Mouse (Mus musculus) brain, embryonic 14.5 days (tissue): Measurements from ENCODE around the gene Zbtb22. TPM values are rescaled to one million over a fixed set of nuclear protein-coding genes. Genes with fewer than 3 reads are reported as not detected.
"Not testable (repeated sequence)": the region's sequence is repeated elsewhere in the genome, so short reads cannot be mapped to it uniquely, and the experiment has no call there.

Experiments used
- DNase-seq: peaks from one replicate; pipeline ENCODE4 v3.0.0-alpha.2; 2011; ENCODE audit warnings: low read depth
- CTCF ChIP-seq: fragments of 200-500 bp; IDR thresholded peaks from 2 replicates; pipeline ENCODE4 v1.5.1; 2012; ENCODE audit warnings: inconsistent platforms, mild to moderate bottlenecking, moderate library complexity, borderline replicate concordance; ENCODE audit not compliant: insufficient read depth, insufficient read length; ENCODE audit errors: extremely low read depth
- POLR2A ChIP-seq: fragments of 200-500 bp; IDR thresholded peaks from 2 replicates; pipeline ENCODE4 v1.6.1; 2012; ENCODE audit warnings: mild to moderate bottlenecking, inconsistent platforms, borderline replicate concordance; ENCODE audit not compliant: poor library complexity, insufficient read depth, insufficient read length, severe bottlenecking; ENCODE audit errors: extremely low read depth
- polyA plus RNA-seq: library from polyadenylated mRNA; depleted of rRNA; stranded (reverse); fragments of >200 nt; gene quantifications from 2 replicates; pipeline ENCODE4 v1.2.3, GENCODE M21; 2012

The Zbtb22 gene
- polyA plus RNA-seq, 1 experiment, result 35.8 TPM

DNA sequence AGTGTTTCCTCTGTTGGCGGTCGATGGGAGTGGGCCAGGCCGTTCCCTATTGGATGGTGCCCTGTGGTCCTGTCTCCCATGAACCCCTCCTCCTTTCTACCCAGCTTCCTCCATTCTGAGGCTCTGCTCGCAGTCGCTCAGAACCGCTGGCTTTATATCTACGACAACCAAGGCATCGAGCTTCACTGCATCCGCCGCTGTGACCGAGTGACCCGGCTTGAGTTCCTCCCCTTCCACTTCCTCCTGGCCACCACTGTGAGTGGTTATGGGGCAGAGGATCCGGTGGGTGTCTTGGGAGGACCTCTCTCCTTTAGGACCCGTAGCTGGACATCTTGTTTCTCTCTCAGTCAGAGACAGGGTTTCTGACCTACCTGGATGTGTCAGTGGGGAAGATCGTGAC lies 27.8 kb downstream of the Zbtb22 start:
- DNase-seq, result no peak
- TF ChIP-seq POLR2A (no peak), CTCF (no peak)

DNA sequence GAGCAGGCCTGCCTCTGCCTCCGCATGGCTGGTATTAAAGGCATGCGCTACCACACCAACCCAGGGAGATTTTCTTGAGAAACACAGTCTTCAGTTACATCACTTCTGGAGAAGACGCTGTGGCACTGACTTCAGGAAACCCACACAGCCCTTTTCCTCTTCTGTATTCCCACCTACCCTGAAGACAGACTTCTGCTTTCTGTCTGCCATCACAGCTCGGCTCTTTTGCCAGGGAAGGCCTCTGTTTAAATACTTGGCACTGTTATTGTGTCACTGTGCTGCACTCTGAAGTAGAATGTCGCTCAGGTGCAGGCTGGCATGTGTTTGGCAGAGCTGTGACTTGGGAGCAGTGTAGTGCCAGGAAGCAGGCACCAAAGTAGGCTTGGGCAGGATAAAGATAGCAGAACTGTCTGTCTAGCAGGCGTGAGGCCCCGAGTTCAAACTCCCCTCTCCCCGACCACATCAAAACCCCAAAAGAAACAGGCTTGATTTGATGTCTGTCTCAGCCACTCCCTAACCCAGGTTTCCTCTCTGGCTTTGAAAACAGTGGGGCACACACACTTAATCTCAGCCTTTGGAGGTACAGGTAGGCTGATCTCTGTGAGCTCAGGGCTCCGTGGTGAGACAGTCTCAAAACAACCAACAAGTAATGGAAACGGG lies 31.9 kb downstream of the Zbtb22 start:
- no peak for TF ChIP-seq POLR2A
- no peak for TF ChIP-seq CTCF
- no peak for DNase-seq

DNA sequence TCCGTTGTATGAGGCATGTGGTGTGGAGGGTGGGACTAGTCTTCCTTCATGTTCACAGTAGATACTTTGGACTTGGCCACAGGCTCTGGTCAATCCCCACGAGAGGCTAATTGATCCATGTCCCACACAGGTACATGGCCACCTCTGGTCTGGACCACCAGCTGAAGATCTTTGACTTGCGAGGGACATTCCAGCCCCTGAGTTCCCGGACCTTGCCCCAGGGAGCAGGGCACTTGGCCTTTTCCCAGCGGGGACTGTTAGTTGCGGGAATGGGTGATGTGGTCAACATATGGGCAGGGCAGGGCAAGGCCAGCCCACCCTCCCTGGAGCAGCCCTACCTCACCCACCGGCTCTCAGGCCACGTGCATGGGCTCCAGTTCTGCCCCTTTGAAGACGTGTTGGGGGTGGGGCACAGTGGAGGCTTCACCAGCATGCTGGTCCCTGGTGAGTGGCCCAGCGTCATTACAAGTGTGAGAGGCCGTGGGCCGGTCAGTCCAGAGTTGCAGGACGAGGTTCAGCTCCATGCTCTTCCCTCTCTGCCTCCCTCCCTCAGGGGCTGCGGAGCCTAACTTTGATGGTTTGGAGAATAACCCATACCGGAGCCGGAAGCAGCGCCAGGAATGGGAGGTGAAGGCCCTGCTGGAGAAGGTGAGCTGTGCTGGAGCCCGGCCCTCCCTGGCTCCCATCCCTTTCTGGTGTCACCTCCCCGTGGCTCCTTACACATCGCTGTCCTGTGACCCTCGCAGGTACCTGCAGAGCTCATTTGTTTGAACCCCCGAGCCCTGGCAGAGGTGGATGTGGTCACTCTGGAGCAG lies 32.6 kb downstream of the Zbtb22 start:
- no peak for TF ChIP-seq POLR2A
- TF ChIP-seq CTCF, result no peak
- DNase-seq, result no peak

DNA sequence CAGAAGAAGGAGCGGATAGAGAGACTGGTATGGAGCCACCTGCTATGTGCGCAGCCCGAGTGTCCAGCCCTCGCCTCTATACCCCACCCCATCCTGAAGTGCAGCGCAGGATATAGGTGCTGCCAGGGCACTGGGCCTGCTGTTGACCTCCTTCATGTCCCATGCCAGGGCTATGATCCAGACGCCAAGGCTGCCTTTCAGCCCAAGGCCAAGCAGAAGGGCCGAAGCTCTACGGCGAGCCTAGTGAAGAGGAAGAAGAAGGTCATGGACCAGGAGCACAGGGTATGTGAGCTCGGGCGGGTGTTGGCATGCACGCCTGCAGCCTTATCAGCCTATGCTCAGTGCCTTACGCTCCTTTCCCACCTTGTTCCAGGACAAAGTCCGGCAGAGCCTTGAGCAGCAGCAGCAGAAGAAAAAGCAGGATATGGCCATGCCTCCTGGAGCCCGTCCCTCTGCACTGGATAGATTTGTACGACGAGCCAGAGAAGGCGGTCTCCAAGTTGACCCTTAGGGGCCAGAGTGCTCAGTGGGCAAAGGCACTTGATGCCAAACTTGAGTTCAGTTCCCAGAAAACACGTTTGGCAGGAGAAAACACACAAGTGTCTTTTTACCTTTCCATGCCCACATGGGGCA lies 33.3 kb downstream of the Zbtb22 start:
- DNase-seq, result no peak
- TF ChIP-seq CTCF, result no peak
- no peak for TF ChIP-seq POLR2A

DNA sequence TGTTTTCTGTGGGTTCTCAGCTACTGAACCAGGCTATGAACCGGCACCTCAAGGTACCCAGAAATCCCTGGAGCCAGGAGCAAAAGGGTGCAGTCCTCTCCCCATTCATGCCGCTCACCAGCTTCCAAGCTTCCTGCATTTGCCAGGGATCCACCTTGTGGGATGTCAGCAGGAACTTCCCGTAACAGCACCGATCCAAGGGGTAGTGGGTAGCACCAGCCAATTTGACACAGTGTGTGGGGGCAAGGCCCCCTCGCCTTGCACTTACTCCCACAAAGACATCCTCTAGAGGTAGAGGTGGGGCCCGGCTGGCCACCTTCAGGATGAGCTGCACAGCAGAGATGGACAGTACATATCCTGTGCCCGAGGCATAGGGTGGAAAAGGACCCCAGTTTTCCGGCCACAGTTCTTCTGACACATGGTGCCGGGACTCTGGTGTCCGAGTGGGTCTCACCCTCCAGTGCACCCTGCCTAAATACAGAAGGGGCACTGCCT lies 34.5 kb downstream of the Zbtb22 start:
- no peak for DNase-seq
- TF ChIP-seq POLR2A, result no peak
- TF ChIP-seq CTCF, result no peak

DNA sequence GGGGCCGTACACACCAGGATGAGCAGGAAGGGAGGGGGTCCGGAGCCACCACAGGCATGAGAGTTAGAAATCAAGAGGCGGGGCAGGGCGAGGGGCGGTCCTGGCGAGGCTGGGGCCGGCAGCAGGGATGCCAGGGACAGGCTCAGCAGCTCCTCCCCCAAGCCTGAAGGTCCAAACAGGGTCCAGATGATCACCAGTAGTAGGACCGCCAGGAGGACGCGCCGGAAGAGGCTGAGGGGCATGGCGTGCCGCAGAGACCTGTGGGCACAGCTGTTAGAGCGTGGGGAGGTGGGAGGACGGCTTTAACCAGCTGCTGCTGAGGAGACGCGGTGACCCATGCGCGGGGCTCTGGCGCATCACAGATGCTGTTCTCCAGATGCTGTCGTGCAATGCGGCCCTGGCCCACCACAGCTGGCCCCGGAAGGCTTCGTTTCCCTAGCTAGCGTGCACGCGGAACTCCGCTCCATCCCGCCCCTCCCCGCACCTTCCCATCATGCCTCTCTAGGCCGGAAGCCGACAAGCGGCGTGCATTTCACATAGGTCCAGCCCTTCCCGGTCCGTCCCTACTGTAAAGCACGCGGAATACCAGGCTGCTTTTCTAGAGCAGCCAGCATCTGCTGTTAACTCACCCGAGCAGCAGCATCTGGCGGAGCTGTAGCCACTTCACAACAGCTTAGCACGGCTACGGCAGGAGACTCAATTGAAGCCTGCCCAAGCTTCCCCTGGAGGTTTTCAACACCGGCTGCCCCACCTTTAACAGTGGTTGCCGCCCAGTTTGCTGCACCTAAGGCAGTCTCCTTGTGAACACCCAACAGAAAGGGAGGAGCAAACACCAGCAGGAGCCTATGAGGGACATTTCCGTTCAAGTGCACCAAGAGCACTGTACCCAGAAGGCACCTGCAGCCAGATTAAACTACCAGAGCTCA lies 35.6 kb downstream of the Zbtb22 start, which contains the start of gene B3galt4:
Gene B3galt4, minus strand, starts transcription at position 468 of the 926 bp plus-strand sequence.
- peak; percentile 95 for DNase-seq
- TF ChIP-seq CTCF (no peak), POLR2A (peak; percentile 43; the same call in 1 of the 2 replicates)

DNA sequence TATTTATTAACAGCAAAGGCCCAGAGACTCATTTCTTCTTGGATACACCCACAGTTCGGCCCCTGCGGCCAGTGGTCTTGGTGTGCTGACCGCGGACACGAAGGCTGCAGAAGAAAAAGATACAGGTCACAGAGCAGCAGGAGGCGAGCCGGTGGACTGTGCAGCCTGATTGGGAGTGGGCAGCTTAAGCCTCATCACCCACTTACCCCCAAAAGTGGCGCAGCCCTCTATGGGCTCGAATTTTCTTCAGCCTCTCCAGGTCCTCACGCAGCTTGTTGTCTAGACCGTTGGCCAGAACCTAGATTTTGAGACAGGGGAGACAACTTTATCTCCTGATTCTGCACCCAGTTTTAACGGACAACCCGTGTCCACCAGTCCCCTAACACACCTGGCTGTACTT lies 36.3 kb downstream of the Zbtb22 start:
- not testable (repeated sequence) for DNase-seq

DNA sequence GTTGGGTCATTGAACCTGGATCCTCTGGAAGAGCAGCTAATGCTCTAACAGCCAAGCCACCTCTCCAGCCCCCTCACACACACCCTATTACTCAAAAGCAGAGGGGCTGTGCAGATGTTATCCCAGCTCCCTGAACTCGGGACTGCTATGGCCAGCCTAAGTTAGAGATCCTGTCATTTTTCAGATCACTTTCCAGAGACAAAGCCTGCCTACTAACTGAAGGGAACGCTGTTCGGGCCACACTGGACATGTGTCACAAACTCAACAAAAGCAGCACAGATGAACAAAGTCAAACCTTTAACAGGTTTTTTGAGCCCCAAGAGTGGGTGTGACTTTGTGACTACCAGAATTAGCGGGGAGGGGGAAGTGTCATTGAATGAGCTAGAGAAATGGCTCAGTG lies 37.2 kb downstream of the Zbtb22 start:
- TF ChIP-seq POLR2A, result no peak
- TF ChIP-seq CTCF, result no peak
- DNase-seq, result no peak

DNA sequence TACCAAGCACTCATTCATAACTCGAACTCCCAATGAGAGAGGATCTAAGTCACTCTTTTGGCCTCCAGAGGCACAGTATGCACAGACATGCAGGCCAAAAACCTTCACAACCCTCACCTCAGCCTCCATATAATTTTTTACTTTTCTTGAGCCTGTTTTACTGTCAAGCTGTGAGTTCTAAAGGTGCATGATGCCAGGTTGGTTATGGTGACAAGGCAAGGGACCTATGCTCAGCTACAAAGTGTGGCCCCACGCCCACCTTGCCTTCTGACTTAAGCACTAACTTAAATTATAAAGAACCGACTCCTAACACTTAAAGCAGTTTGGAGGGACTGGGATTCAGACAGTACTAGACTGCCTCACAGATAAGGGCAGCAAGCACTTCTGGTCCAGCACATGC lies 37.6 kb downstream of the Zbtb22 start:
- TF ChIP-seq POLR2A (no peak), CTCF (no peak)

DNA sequence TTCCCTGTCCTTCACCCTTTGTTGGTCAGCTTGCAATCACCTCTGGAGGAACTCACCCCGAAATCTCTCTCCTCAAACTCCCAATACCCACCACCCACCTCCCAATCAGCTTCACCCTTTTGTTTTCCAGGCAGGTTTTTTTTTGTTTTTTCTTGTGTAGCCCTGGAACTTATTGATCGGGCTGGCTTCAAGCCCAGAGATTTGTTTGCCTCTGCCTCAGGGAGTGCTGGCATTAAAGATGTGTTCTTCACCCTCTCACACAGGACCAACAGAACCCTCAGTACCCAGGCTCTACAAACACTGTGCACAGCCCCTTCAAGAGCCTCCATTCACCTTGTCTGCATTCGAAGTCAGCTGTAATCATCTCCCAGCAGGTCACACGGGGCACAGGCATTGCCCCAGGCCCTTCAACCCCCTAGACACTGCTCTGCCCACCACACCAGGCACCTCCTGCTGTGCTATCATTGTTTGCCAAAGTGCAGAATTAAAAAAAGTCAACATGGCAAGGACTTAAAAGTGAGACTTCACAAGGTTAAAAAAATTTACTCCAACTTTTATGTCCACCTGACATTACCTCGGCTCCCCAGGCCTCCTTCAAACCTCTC lies 38.4 kb downstream of the Zbtb22 start:
- no peak for DNase-seq
- TF ChIP-seq POLR2A, result no peak
- no peak for TF ChIP-seq CTCF

More for the DNA sequence above, 37.6 kb downstream of the Zbtb22 start:
- no peak for DNase-seq
